Mouse (Mus musculus) spleen, adult 2 months (tissue): ENCODE results near the gene Dnal1.
"Not testable (repeated sequence)": the region's sequence is repeated elsewhere in the genome, so short reads cannot be mapped to it uniquely, and the experiment has no call there.

Experiments used
- CTCF ChIP-seq: fragments of 200-500 bp; IDR thresholded peaks from 2 replicates; pipeline ENCODE4 v1.5.1; 2011; ENCODE audit warnings: mild to moderate bottlenecking, inconsistent platforms; ENCODE audit not compliant: insufficient read depth, insufficient read length, insufficient replicate concordance; ENCODE audit errors: extremely low read depth
- POLR2A ChIP-seq: fragments of 200-500 bp; IDR thresholded peaks from 2 replicates; pipeline ENCODE4 v1.6.1; 2011; ENCODE audit warnings: low read depth, low read length, inconsistent platforms

GRCm38 (mm10) chr12:84069582-84069981, 44.6 kb upstream of the Dnal1 start:
- TF ChIP-seq POLR2A, CTCF: not testable (repeated sequence)
